Mouse (Mus musculus): ENCODE results near the gene Crym.

The Crym gene

DNA sequence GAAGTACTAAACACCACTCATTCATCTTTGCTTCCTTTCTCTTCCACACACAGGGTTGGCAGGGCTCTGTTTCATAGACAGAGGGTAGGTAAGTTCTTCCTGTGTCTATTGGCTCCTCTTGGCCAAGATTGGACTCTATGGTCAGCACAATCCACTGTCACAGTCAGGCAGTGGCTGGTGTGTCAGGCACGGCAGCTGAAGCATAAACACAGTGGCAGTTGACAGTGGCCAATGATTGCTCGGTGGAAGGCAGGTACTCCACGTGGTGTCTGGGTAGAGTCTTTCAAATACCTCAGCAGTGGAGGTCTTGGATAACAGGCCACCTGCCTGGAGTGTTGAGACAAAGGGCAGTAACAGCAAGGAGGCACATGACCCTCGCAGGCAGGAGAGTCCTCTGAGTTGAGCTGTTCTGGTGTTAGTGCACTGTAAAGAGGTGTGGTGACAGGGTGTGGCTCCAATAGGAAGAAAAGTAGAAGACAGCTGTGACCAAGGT is 43.7 kb downstream of the Crym start:
- no peak for DNase-seq

DNA sequence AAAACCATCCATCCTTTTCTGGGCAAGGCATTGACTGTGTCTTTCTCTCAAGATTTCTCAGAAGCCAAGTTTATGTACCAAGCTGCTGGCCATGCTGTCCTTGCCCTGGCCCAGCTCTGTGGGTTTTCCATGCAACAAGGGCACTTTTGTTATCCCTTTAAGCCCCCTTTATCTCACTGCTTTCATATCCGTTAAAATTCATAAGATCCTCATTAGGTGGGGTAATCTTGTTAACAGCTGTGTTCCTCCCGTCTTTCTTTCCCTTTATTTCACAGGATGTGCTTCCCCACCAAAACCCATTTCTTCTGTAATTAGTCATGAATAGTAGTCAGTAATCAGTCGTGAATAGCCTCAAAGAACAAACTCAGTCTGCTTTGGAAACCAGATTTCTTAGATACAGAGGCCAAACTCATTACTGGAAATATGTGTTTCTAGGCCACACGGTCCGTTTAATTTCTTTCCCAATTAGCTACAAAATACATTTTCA is 44.3 kb downstream of the Crym start:
- DNase-seq = no peak

- no peak for DNase-seq
These were observed 45.0 kb downstream of the Crym start for GRCm38 (mm10) chr7:120156841-120157409.

DNA sequence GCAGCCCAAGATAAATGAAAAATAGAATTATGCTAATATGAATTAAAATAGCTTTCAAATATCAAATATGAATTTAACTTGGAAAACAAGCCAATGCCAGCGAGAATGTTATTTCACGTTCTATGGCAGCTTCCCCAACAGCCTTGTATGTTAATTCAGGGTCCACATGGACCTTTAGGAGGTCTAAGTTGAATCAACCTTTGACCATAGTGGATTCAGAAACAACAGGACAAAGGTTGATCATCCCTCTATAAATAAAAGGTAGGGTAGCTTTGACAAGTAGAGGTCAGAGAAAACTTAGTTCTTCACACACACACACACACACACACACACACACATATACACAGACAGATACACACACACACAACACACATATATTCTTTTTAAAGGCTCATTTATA is 51.0 kb downstream of the Crym start:
- DNase-seq = no peak

GRCm38 (mm10) chr7:120150257-120150656 is 51.7 kb downstream of the Crym start:
- DNase-seq = no peak

- no peak for DNase-seq
These were observed 56.7 kb downstream of the Crym start, which contains the start of gene Zp2 for GRCm38 (mm10) chr7:120145191-120145590. Gene Zp2 (minus strand): TSS chr7:120145291.

GRCm38 (mm10) chr7:120142743-120143142 is 59.2 kb downstream of the Crym start:
- DNase-seq = no peak

All from thymus, postnatal 36 days (tissue).